Mouse (Mus musculus): ENCODE data around the gene Fbxo47. TPM values are rescaled to one million over a fixed set of nuclear protein-coding genes. Genes with fewer than 3 reads are reported as not detected.
A peak's percentile ranks its signal among the peaks of the same experiment; 100 is the strongest.
"Not testable (repeated sequence)": the region's sequence is repeated elsewhere in the genome, so short reads cannot be mapped to it uniquely, and the experiment has no call there.

Gene Fbxo47
- polyA plus RNA-seq, 1 experiment from 2014 or later = 0.29 TPM

DNA sequence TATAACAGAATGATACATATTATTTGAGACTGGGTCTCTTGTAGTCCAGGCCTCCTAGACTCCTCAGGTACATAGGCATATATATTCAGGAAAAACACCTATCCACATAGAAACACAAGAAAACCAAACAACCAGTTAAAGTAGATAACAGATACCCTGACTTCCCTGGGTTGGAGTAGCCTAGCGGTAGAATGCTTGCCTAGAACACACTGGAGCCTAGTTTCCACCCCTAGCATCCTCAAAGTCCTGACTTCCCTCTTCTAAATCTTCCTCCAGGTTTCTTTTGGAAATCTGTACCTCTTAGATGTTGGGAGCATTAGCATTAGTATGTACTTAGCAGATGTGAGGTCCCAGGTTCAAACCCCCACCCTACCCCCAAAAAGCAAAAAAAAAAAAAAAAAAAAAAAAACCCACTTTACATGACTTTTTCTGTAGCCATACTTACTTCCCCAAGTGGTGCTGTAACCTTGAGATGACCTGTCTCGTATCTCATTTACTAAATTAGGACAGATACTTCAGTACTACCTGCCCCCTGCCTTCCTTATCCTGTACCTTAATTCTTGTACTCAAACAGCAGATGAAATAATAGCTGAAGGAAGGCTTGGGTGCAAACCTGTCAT, 1.5 kb upstream of the Fbxo47 start:
- DNase-seq (ENCODE audit: low spot score) = no peak
- Histone ChIP-seq H3K4me3 (ENCODE audit: low read depth, low read length) (no peak overlapping the region), H3K27ac (ENCODE audit: low read length) (no peak overlapping the region), H3K4me2 (replicated peaks; ENCODE audit: low read depth, low read length) (no peak overlapping the region), H3K9me3 (ENCODE audit: low read length) (no peaks in the 10 kb centered on the region), H3K4me1 (ENCODE audit: insufficient read depth, low read depth, low read length) (no peaks in the 10 kb centered on the region), H3K27me3 (replicated peaks; ENCODE audit: insufficient read depth, low read length) (no peaks in the 10 kb centered on the region), H3K9ac (replicated peaks; ENCODE audit: low read depth) (no peak overlapping the region), H3K36me3 (ENCODE audit: insufficient read depth, low read length) (no peaks in the 10 kb centered on the region)
- ATAC-seq = no peak
- 89% methylated on average over 2 of the region's 2 CpGs for WGBS
- no peak for TF ChIP-seq CTCF (IDR thresholded peaks at IDR 0.05)
- TF ChIP-seq EP300 (IDR thresholded peaks at IDR 0.05) = no peak

DNA sequence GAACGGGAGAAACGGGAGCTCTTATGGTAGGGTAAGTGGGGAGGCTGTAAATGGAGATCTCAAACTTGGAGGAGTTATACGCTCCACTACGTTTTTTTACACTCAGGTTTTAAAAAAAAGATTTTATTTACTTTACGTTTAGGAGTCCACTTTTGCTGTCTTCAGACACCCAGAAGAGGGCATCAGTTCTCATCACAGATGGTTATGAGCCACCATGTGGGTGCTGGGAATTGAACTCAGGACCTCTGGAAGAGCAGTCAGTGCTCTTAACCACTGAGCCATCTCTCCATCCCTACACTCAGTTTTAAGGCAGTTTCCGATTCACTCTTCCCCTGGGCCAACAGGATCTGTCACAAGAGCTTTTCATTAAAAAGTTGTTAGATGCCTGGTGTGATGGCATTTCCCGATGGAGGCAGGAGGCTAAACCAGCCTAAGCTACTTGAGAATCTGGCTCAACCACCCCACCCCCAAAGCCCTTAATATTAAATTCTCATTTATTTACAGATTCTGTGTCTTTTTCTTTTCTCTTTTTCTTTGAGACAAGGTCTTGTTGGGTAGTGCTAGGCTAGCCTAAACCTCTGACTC, 739 bp upstream of the Fbxo47 start:
- no peak for DNase-seq (ENCODE audit: low spot score)
- Histone ChIP-seq H3K4me1 (ENCODE audit: insufficient read depth, low read depth, low read length) (no peaks in the 10 kb centered on the region), H3K9ac (replicated peaks; ENCODE audit: low read depth) (no peak overlapping the region; the same call in 1 of the 2 replicates), H3K9me3 (ENCODE audit: low read length) (no peaks in the 10 kb centered on the region), H3K36me3 (ENCODE audit: insufficient read depth, low read length) (no peaks in the 10 kb centered on the region), H3K4me3 (ENCODE audit: low read depth, low read length) (peak overlapping the region; percentile 53), H3K27ac (ENCODE audit: low read length) (peak overlapping the region; percentile 82), H3K4me2 (replicated peaks; ENCODE audit: low read depth, low read length) (peak overlapping the region; percentile 52), H3K27me3 (replicated peaks; ENCODE audit: insufficient read depth, low read length) (no peaks in the 10 kb centered on the region)
- whole genome bisulfite sequencing = 25% methylated on average over 7 of the region's 7 CpGs
- no peak for TF ChIP-seq EP300 (IDR thresholded peaks at IDR 0.05)
- TF ChIP-seq CTCF (IDR thresholded peaks at IDR 0.05) = 0 out of 2 replicates have a peak, but pooled peaks have one; percentile 9
- no peak for ATAC-seq

DNA sequence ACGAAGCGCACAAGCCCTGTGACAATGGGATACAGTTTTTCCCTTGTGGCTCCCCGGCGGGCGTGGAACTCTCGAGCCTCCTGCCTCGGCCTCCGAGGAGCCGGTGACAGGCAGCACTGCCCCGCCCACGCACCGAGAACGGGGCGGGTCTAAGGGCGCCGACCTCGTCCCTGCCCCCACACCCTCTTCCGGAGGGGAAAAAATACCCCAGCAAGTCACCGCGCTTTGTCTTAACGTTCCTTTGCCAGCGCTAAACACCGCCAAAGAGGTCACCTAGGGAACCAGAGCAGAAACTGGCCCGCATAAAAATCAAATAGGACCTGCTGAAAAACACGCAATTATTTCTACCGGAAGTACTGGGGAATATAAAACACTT, 424 bp downstream of the Fbxo47 start:
- DNase-seq (ENCODE audit: low spot score) (peak; percentile 70), ATAC-seq (peak; percentile 42)
- Histone ChIP-seq H3K9ac (replicated peaks; ENCODE audit: low read depth) (peak overlapping the region; percentile 30; the same call in 1 of the 2 replicates), H3K4me2 (replicated peaks; ENCODE audit: low read depth, low read length) (peak overlapping the region; percentile 52), H3K27me3 (replicated peaks; ENCODE audit: insufficient read depth, low read length) (no peaks in the 10 kb centered on the region), H3K27ac (ENCODE audit: low read length) (peak overlapping the region; percentile 72), H3K4me1 (ENCODE audit: insufficient read depth, low read depth, low read length) (no peaks in the 10 kb centered on the region), H3K9me3 (ENCODE audit: low read length) (no peaks in the 10 kb centered on the region), H3K36me3 (ENCODE audit: insufficient read depth, low read length) (no peaks in the 10 kb centered on the region), H3K4me3 (ENCODE audit: low read depth, low read length) (peak overlapping the region; percentile 53)
- no peak for TF ChIP-seq EP300 (IDR thresholded peaks at IDR 0.05)
- no peak for TF ChIP-seq CTCF (IDR thresholded peaks at IDR 0.05)
- 4% methylated on average over 26 of the region's 26 CpGs for WGBS

DNA sequence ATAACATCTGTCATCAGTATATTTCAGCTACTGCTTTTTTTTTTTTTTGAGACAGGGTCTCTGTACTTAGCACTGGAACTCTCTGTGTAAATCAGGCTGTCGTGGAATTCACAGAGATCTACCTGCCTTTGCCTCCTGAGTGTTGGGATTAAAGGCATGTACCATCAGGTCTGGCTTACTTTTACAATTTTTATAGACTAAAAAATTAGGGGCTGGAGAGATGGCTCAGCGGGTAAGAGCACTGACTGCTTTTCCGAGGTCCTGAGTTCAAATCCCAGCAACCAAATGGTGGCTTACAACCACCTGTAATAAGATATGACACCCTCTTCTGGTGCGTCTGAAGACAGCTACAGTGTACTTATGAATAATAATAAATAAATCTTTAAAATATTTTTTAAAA, 3.6 kb downstream of the Fbxo47 start:
- H3K9ac ChIP-seq (replicated peaks; ENCODE audit: low read depth) = no peak overlapping the region
- no peak overlapping the region for H3K4me3 ChIP-seq (ENCODE audit: low read depth, low read length)
- TF ChIP-seq CTCF (IDR thresholded peaks at IDR 0.05) (no peak), EP300 (IDR thresholded peaks at IDR 0.05) (no peak)
- H3K27me3 ChIP-seq (replicated peaks; ENCODE audit: insufficient read depth, low read length) = no peaks in the 10 kb centered on the region
- H3K36me3 ChIP-seq (ENCODE audit: insufficient read depth, low read length) = no peaks in the 10 kb centered on the region
- no peak overlapping the region for H3K4me2 ChIP-seq (replicated peaks; ENCODE audit: low read depth, low read length)
- ATAC-seq = no peak
- no peak for DNase-seq (ENCODE audit: low spot score)
- H3K4me1 ChIP-seq (ENCODE audit: insufficient read depth, low read depth, low read length) = no peaks in the 10 kb centered on the region
- no peak overlapping the region for H3K27ac ChIP-seq (ENCODE audit: low read length)
- WGBS = 91% methylated on average over 4 of the region's 4 CpGs
- H3K9me3 ChIP-seq (ENCODE audit: low read length) = no peaks in the 10 kb centered on the region

DNA sequence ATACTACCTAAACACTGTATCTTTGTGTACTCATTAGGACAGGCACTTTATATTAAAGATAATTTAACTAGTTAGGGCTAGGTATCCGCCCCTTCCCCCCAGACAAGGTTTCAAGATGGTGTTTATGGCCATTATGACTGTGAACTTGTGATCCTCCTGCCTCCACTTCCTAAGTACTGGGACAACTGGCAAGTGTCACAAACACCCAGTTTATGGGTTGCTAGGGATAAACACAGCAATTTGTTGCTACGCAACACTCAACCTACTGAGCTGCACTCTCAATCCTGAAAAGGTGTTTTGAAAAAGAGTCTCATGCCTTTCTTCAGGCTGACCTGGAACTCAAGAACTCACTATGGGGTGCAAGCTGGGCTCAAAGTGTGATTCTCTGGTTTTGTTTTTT, 6.6 kb downstream of the Fbxo47 start:
- WGBS = 61% methylated on average over 2 of the region's 2 CpGs
- no peak overlapping the region for H3K4me3 ChIP-seq (ENCODE audit: low read depth, low read length)
- no peaks in the 10 kb centered on the region for H3K4me1 ChIP-seq (ENCODE audit: insufficient read depth, low read depth, low read length)
- H3K27me3 ChIP-seq (replicated peaks; ENCODE audit: insufficient read depth, low read length) = no peaks in the 10 kb centered on the region
- no peak for DNase-seq (ENCODE audit: low spot score)
- H3K27ac ChIP-seq (ENCODE audit: low read length) = no peak overlapping the region
- H3K9ac ChIP-seq (replicated peaks; ENCODE audit: low read depth) = no peak overlapping the region
- ATAC-seq = no peak
- H3K4me2 ChIP-seq (replicated peaks; ENCODE audit: low read depth, low read length) = no peak overlapping the region
- no peak for TF ChIP-seq CTCF (IDR thresholded peaks at IDR 0.05)
- TF ChIP-seq EP300 (IDR thresholded peaks at IDR 0.05) = no peak
- no peaks in the 10 kb centered on the region for H3K36me3 ChIP-seq (ENCODE audit: insufficient read depth, low read length)
- no peaks in the 10 kb centered on the region for H3K9me3 ChIP-seq (ENCODE audit: low read length)

DNA sequence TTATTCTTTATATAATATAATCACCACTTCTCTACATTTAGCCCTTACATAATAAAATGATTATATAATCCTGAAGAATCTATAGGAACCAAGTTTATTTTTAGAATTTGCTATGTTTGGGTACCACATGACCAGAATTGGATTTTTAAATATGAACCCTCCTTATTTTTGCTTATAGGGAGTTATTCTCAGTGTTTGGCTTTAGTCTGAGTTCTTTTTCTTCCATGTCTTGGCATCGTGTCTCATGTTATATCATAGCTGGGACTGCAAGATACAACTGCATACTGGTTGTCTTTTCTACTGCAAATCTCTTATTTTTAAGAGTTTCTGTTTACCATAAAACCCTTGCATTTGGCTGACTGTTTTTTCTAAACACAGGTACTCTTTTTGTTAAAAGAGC, 9.6 kb downstream of the Fbxo47 start:
- no peak overlapping the region for H3K4me3 ChIP-seq (ENCODE audit: low read depth, low read length)
- H3K27ac ChIP-seq (ENCODE audit: low read length) = no peak overlapping the region
- H3K4me2 ChIP-seq (replicated peaks; ENCODE audit: low read depth, low read length) = no peak overlapping the region
- no peaks in the 10 kb centered on the region for H3K36me3 ChIP-seq (ENCODE audit: insufficient read depth, low read length)
- no peaks in the 10 kb centered on the region for H3K9me3 ChIP-seq (ENCODE audit: low read length)
- H3K9ac ChIP-seq (replicated peaks; ENCODE audit: low read depth) = no peak overlapping the region
- DNase-seq (ENCODE audit: low spot score) (no peak), ATAC-seq (no peak)
- TF ChIP-seq CTCF (IDR thresholded peaks at IDR 0.05) = no peak
- no peak for TF ChIP-seq EP300 (IDR thresholded peaks at IDR 0.05)
- H3K27me3 ChIP-seq (replicated peaks; ENCODE audit: insufficient read depth, low read length) = no peaks in the 10 kb centered on the region
- H3K4me1 ChIP-seq (ENCODE audit: insufficient read depth, low read depth, low read length) = no peaks in the 10 kb centered on the region
- 77% methylated on average over 1 of the region's 1 CpGs for WGBS

DNA sequence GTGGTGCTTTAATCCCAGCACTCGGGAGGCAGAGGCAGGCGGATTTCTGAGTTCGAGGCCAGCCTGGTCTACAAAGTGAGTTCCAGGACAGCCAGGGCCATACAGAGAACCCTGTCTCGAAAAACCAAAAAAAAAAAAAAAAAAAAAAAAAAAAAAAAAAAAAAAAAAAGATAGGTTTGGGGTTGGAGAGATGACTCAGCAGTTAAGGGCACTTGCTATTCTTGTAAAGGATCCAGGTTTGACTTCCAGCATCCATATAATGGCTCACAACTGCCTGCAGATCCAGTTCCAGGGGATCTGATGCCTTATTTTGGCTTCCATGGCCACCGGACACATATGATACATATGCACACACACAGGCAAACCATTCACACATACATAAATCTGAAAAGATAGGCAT, 11.6 kb downstream of the Fbxo47 start:
- not testable (repeated sequence) for DNase-seq (ENCODE audit: low spot score); H3K36me3 ChIP-seq (ENCODE audit: insufficient read depth, low read length); ATAC-seq; H3K4me3 ChIP-seq (ENCODE audit: low read depth, low read length); H3K9ac ChIP-seq (replicated peaks; ENCODE audit: low read depth); H3K27ac ChIP-seq (ENCODE audit: low read length); H3K9me3 ChIP-seq (ENCODE audit: low read length); H3K27me3 ChIP-seq (replicated peaks; ENCODE audit: insufficient read depth, low read length); H3K4me2 ChIP-seq (replicated peaks; ENCODE audit: low read depth, low read length); H3K4me1 ChIP-seq (ENCODE audit: insufficient read depth, low read depth, low read length)
- WGBS = 82% methylated on average over 5 of the region's 5 CpGs

Measured in lung, postnatal 0 days (tissue).